Mouse (Mus musculus) frontal cortex, adult 2 months (tissue): Measurements from ENCODE around the gene Cbarp. TPM values are rescaled to one million over a fixed set of nuclear protein-coding genes. Genes with fewer than 3 reads are reported as not detected.

Source experiments
- DNase-seq, 2 experiments: peaks; one replicate each; pipeline ENCODE4 v3.0.0; 2022; ENCODE audit warnings: low spot score in 1 of 2; ENCODE audit errors: extremely low spot score in 1 of 2
- polyA plus RNA-seq: library from polyadenylated mRNA; depleted of rRNA; stranded (reverse); fragments of >200 nt; gene quantifications from 2 replicates; pipeline ENCODE4 v1.2.3, GENCODE M21; 2012

Gene Cbarp
- polyA plus RNA-seq, 1 experiment: 252 TPM

DNA sequence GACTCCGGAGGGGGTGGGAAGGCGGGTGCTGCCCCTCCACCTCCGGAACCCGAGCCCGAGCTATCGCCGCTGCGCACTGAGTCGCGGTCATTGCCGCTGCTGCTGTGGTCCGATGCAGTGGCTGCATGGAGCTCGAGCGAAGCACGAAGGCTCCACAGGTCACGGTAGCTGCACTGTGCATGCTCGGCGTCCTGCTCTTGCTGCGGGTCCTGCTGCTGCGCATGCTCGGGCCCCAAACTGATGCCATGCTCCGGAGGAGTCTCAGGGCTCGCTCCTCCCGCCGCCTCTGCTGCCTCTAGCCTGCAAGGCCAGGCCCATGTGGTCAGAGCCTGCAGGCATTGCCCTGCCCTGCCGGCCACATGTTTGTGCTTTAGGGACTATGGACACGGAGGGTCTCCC is 8.7 kb downstream of the Cbarp start:
- DNase-seq: no peak

DNA sequence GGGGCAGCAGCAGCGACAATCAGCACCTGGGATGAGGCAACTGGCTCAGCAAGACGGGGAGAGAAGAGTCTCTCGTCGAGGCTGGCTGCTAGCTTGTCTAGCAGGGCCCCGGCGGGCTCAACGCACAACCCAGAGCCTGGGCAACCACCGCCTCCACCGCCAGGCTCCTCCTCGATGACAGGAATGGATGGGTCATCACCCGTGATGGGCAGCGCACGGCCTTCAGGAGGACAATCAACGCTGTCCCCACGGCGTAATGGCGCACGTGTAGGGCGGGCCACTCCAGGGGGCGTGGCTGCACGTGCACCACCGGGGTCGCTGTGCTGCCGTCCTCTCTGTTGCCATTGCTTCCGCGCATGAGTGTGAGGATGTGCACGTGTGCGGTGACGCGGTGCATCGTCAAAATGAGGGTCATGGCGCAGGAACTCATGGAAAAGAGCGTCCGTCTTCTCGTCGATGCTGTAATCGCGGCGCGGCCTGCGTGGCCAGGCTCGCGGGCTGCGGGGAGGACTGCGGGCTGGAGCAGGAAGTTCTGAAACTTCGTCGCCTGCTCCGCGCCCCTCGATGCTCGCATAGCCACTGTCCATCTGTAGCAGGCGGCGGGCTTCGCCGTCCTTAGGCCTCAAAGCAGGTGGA is 9.2 kb downstream of the Cbarp start:
- peak in 1 of 2 experiments; percentile 66 for DNase-seq

GRCm38 (mm10) chr10:80130403-80131031 is 10.1 kb downstream of the Cbarp start:
- DNase-seq: peak in 1 of 2 experiments; percentile 28

DNA sequence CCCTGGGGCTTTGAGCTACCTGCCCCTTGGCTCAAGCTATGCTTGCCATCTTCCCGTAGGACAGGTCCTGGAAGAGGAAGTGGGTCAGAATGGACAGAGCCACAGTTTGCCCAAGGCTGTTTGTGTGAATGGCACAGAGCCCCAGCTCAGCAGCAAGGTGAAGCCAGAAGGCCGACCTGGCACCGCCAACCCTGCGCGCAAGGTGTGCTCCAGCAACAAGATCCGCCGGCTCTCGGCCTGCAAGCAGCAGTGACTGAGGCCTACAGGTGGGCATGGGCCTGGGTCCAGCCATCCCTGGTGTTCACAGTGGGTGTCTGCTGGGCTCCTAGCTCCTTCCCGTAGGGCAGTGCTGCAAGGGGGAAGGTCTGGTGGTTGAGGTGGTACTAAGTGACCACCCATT is 10.8 kb downstream of the Cbarp start:
- DNase-seq: no peak

DNA sequence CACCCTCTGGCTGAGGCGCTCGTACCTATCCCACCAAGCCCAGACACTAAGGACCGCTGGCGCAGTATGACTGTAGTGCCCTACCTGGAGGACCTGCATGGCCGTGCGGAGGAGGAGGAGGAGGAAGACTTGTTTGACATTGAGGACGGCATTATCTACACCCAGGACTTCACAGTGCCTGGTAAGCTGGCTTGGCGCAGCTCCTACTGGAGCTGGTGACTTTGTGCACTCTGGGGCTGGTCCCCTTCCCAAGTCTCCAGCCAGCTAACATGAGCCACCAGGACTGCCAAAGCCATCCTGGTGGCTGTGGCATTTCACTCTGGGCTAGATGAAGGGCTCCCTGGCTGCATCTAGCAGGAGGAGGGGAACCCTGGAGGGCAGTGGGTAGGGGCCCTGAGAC is 12.7 kb downstream of the Cbarp start:
- no peak for DNase-seq

- no peak for DNase-seq
Observed at GRCm38 (mm10) chr10:80123932-80124562, 16.6 kb downstream of the Cbarp start.

DNA sequence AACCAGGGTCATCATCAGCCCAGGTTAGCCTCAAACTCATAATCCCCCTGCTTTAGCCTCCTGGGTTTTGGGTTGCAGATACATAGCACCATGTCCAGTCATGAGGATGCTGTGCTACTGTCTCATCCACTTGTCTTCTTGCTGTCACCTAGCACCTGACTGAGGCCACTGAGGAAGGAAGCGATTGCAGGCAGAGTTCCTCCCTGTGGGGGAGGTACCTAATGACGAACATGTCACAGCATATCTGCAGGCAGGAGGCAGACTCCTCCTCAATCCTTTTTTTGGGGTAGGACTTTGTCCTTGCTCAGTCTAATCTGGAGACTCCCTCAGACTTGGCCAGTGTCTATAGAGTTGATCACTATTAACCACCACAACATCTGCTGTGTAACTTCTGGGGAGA is 19.0 kb downstream of the Cbarp start:
- DNase-seq: no peak

GRCm38 (mm10) chr10:80120146-80120545 is 20.5 kb downstream of the Cbarp start:
- DNase-seq: no peak

DNA sequence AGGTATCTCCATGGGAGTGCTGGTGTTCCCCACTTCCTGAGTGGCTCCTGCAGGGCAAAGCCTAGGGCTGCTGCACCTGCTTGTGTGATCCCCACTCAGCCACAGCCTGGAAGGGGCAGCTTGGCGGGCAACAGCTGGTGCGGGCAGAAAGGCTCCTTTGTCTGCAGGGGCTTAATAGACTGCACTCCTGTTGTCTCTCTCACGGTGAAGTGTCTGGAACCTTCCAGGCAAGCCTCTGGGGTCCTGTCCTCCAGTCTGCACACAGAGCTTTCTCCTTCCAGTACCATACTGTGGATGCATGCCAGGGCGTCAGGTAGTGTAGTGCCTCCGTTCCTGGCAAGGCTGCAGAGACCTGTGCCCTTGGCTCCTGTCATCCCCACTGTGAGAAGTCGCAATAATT is 22.1 kb downstream of the Cbarp start:
- DNase-seq: no peak

DNA sequence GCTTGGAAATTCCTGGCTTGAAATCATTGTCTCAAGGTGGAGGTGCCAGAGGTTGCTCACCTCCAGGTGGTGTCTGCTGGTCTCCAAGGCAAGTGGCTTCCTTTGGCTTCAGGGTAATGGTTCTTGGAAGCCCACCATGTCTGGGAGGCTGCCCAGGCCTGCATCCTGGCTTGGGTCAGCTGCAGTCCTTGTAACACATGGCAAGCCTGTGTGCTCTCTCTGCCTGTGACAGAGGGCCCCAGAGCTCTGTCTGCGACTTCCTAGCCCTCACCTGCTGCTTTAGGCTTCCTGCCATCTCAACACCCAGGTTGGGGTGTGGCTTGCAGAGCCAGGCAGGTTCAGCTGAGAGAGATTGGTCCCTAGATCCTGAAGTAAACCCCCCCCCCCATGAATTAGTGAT is 22.9 kb downstream of the Cbarp start:
- no peak for DNase-seq

GRCm38 (mm10) chr10:80116927-80117691 is 23.5 kb downstream of the Cbarp start:
- DNase-seq: no peak

- DNase-seq: no peak
Observed at GRCm38 (mm10) chr10:80116563-80116926, 24.1 kb downstream of the Cbarp start.

DNA sequence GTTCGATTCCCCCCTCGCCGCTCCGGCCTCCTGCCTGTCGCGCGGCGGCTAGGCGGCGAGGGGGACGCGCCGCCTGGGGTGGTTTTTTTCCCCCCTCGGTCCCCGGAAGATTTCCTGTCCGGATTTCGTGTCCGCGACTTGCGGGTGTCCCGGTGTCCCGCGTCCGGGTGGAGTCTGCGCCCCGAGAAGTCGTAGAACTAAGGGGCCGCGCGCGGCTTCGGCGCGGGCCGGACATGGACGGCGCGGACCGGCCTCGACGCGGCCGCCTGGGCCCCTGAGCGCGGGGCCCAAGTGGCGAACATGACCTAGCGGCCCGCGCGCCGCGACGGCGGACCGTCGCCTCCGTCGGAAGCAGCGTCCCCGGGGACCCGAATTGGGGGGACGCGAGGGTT is 24.7 kb downstream of the Cbarp start:
- DNase-seq: no peak

- DNase-seq: peak; percentile 100
Observed at GRCm38 (mm10) chr10:80115290-80115943, 25.2 kb downstream of the Cbarp start, which contains the start of gene Stk11. TSS of gene Stk11 (plus strand) at chr10:80115803.

- peak in 1 of 2 experiments; percentile 95 for DNase-seq
Observed at GRCm38 (mm10) chr10:80114341-80115284, 26.0 kb downstream of the Cbarp start.

- DNase-seq: no peak
Observed at GRCm38 (mm10) chr10:80107678-80108077, 33.0 kb downstream of the Cbarp start.

DNA sequence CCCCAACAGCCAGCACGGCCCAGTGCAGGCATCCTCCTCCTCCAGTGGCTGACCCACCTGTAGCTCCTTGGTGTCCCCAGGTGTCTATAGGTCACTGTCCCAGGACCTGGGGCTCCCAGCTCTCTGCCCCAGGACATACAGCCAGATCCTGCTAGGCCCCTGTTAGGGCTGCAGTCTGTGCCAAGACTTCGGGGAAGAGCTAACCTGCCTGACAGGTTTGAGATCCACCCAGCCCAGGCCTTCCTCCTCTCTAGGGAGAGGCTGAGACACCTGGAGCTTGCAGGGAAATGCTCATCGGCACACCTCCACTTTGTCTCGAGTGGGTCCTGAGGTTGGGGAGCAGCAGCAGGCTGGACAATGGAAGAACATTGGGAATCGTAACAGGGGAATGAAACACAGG is 34.7 kb downstream of the Cbarp start:
- DNase-seq: no peak

GRCm38 (mm10) chr10:80105460-80105859 is 35.2 kb downstream of the Cbarp start, which contains the start of gene Sbno2:
TSS of gene Sbno2 (minus strand) at chr10:80105571.
- DNase-seq: no peak

GRCm38 (mm10) chr10:80104181-80104580 is 36.5 kb downstream of the Cbarp start:
- DNase-seq: no peak

- DNase-seq: no peak
Observed at GRCm38 (mm10) chr10:80103032-80103431, 37.6 kb downstream of the Cbarp start.
